Mouse (Mus musculus): ENCODE results near the gene Actg1.

GRCm38 (mm10) chr11:120314721-120315415, 33.5 kb downstream of the Actg1 start:
- TF ChIP-seq CTCF (IDR thresholded peaks at IDR 0.05; ENCODE audit: low read depth, low read length) (no peak), POLR2A (IDR thresholded peaks at IDR 0.05; ENCODE audit: extremely low read depth, insufficient read depth, low read length) (no peak)
